Mouse (Mus musculus): ENCODE results near the gene Zfp668. TPM values are rescaled to one million over a fixed set of nuclear protein-coding genes. Genes with fewer than 3 reads are reported as not detected.

The Zfp668 gene
- polyA plus RNA-seq, 1 experiment from 2014 or later: 24.3 TPM

DNA sequence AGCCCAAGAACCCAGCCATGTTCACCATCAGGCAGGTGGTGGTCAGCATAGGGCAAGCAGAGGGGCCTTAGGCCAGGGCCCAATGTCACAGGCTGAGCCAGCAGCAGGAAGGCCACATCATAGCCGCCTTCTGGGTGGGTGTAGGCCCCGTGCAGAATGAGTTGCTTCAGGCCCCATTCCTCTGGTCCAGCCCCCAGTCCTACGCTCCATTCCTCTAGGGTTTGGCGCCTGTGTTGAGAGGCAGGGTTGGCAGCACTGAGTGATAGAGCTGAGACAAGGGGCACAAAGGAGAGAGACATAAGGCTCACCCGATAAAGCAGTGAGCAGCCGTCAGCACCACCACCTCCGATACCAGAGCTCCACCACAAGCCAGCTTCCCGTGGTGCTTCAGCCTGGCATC is 10.6 kb upstream of the Zfp668 start:
- 85% methylated on average over 8 of the region's 8 CpGs for WGBS
- H3K36me3 ChIP-seq (ENCODE audit: control insufficient read depth, insufficient read depth, low read length): peaks cover 38% of the 10 kb centered on the region
- H3K4me2 ChIP-seq: no peak overlapping the region
- H3K9me3 ChIP-seq (ENCODE audit: control insufficient read depth, low read length): no peaks in the 10 kb centered on the region
- no peak overlapping the region for H3K9ac ChIP-seq (ENCODE audit: low read length)
- DNase-seq (ENCODE audit: low spot score, missing footprints) (no peak), ATAC-seq (ENCODE audit: low FRiP score) (no peak)
- no peak overlapping the region for H3K4me3 ChIP-seq (ENCODE audit: low read depth, low read length)
- H3K27ac ChIP-seq (ENCODE audit: low read depth, low read length): no peak overlapping the region
- H3K27me3 ChIP-seq (ENCODE audit: control insufficient read depth, insufficient read depth, low read length): no peaks in the 10 kb centered on the region
- peaks cover 4% of the 10 kb centered on the region for H3K4me1 ChIP-seq (ENCODE audit: control insufficient read depth, insufficient read depth, low read length)

- H3K27ac ChIP-seq (ENCODE audit: low read depth, low read length): no peak overlapping the region
- 92% methylated on average over 6 of the region's 6 CpGs for WGBS
- H3K9me3 ChIP-seq (ENCODE audit: control insufficient read depth, low read length): no peaks in the 10 kb centered on the region
- peaks cover 4% of the 10 kb centered on the region for H3K4me1 ChIP-seq (ENCODE audit: control insufficient read depth, insufficient read depth, low read length)
- H3K27me3 ChIP-seq (ENCODE audit: control insufficient read depth, insufficient read depth, low read length): no peaks in the 10 kb centered on the region
- no peak overlapping the region for H3K4me2 ChIP-seq
- H3K36me3 ChIP-seq (ENCODE audit: control insufficient read depth, insufficient read depth, low read length): peaks cover 44% of the 10 kb centered on the region
- no peak overlapping the region for H3K9ac ChIP-seq (ENCODE audit: low read length)
- no peak overlapping the region for H3K4me3 ChIP-seq (ENCODE audit: low read depth, low read length)
- DNase-seq (ENCODE audit: low spot score, missing footprints): no peak
- no peak for ATAC-seq (ENCODE audit: low FRiP score)
Measured at GRCm38 (mm10) chr7:127886551-127886950, 9.9 kb upstream of the Zfp668 start.

DNA sequence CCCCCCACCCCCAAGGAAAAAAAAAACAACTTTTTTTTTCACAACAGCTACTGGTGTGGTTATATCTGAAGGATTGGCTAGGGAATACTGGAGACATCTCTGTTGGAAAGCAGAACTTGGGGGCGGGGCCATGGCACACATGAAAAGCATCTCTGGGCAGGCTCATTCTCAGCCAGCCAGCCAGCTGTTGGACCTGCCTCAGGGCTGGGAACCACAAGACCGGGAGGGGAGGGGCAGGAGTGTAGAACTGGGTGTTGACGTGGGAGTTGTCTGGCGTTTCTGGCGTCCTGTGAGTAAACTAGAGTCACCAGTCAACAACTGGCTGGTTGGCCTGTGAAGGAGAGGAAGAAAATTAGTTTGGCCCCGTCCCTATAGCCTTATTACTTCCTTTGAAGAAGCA is 9.3 kb upstream of the Zfp668 start:
- H3K36me3 ChIP-seq (ENCODE audit: control insufficient read depth, insufficient read depth, low read length): peaks cover 50% of the 10 kb centered on the region

GRCm38 (mm10) chr7:127880431-127880830 is 3.8 kb upstream of the Zfp668 start:
- H3K4me1 ChIP-seq (ENCODE audit: control insufficient read depth, insufficient read depth, low read length): peaks cover 11% of the 10 kb centered on the region
- H3K9ac ChIP-seq (ENCODE audit: low read length): no peak overlapping the region
- no peaks in the 10 kb centered on the region for H3K27me3 ChIP-seq (ENCODE audit: control insufficient read depth, insufficient read depth, low read length)
- WGBS: 91% methylated on average over 12 of the region's 12 CpGs
- ATAC-seq (ENCODE audit: low FRiP score) (no peak), DNase-seq (ENCODE audit: low spot score, missing footprints) (no peak)
- no peaks in the 10 kb centered on the region for H3K9me3 ChIP-seq (ENCODE audit: control insufficient read depth, low read length)
- no peak overlapping the region for H3K4me2 ChIP-seq
- no peak overlapping the region for H3K4me3 ChIP-seq (ENCODE audit: low read depth, low read length)
- H3K27ac ChIP-seq (ENCODE audit: low read depth, low read length): no peak overlapping the region
- peaks cover 52% of the 10 kb centered on the region for H3K36me3 ChIP-seq (ENCODE audit: control insufficient read depth, insufficient read depth, low read length)

More for the DNA sequence above, 9.3 kb upstream of the Zfp668 start:
- no peak overlapping the region for H3K4me2 ChIP-seq
- no peak overlapping the region for H3K9ac ChIP-seq (ENCODE audit: low read length)
- no peak for ATAC-seq (ENCODE audit: low FRiP score)
- H3K4me3 ChIP-seq (ENCODE audit: low read depth, low read length): no peak overlapping the region
- no peaks in the 10 kb centered on the region for H3K27me3 ChIP-seq (ENCODE audit: control insufficient read depth, insufficient read depth, low read length)
- peaks cover 4% of the 10 kb centered on the region for H3K4me1 ChIP-seq (ENCODE audit: control insufficient read depth, insufficient read depth, low read length)
- WGBS: 79% methylated on average over 6 of the region's 6 CpGs
- DNase-seq (ENCODE audit: low spot score, missing footprints): no peak
- H3K9me3 ChIP-seq (ENCODE audit: control insufficient read depth, low read length): no peaks in the 10 kb centered on the region
- H3K27ac ChIP-seq (ENCODE audit: low read depth, low read length): no peak overlapping the region

DNA sequence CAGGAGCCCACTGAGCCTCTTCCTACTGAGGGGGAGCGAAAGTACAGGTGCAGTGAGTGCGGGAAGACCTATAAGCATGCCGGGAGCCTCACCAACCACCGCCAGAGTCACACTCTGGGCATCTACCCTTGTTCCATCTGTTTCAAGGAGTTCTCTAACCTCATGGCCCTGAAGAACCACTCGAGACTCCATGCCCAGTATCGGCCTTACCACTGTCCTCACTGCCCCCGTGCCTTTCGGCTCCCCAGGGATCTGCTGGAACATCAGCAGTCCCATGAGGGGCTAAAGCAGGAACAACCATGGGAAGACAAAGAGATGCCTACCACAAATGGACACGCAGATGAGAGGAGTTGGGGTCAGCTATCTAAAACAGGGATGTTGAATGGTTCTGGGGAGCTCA is 2.7 kb upstream of the Zfp668 start:
- ATAC-seq (ENCODE audit: low FRiP score): no peak
- no peak overlapping the region for H3K27ac ChIP-seq (ENCODE audit: low read depth, low read length)
- peaks cover 46% of the 10 kb centered on the region for H3K36me3 ChIP-seq (ENCODE audit: control insufficient read depth, insufficient read depth, low read length)
- H3K27me3 ChIP-seq (ENCODE audit: control insufficient read depth, insufficient read depth, low read length): no peaks in the 10 kb centered on the region
- H3K9me3 ChIP-seq (ENCODE audit: control insufficient read depth, low read length): no peaks in the 10 kb centered on the region
- H3K4me2 ChIP-seq: no peak overlapping the region
- no peak for DNase-seq (ENCODE audit: low spot score, missing footprints)
- no peak overlapping the region for H3K9ac ChIP-seq (ENCODE audit: low read length)
- WGBS: 97% methylated on average over 9 of the region's 9 CpGs
- H3K4me1 ChIP-seq (ENCODE audit: control insufficient read depth, insufficient read depth, low read length): peaks cover 15% of the 10 kb centered on the region
- H3K4me3 ChIP-seq (ENCODE audit: low read depth, low read length): no peak overlapping the region

DNA sequence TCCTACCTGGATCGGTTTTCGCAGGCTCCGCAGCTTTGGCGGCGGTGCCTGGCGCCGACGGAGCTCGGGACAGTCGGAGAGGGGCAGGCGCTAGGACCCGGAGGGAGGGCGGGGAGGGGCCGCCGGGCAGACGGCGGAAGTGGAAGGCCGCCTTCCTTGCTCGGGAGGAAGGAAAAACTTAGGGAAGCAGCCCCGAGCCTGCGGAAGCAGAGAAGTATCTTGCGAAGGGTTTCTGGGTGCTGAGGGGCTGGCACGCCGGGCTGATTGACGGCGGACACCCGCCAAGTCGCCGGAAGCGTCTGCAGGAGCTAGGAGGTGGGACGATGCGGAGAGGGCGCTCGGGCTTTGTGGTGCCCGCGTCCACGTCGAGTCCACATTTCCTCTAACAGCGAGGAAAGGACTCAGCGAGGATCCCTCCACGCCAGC is 574 bp downstream of the Zfp668 start, which contains the start of gene Zfp646:
Gene Zfp646, plus strand, starts transcription at position 181 of the 426 bp plus-strand sequence.
- peaks cover 23% of the 10 kb centered on the region for H3K36me3 ChIP-seq (ENCODE audit: control insufficient read depth, insufficient read depth, low read length)
- peak within 1 kb of the TSS; percentile 69 for H3K4me2 ChIP-seq
- H3K4me3 ChIP-seq (ENCODE audit: low read depth, low read length): peak within 1 kb of the TSS; percentile 95
- H3K9ac ChIP-seq (ENCODE audit: low read length): peak within 1 kb of the TSS; percentile 99
- peaks cover 17% of the 10 kb centered on the region for H3K4me1 ChIP-seq (ENCODE audit: control insufficient read depth, insufficient read depth, low read length)
- WGBS: under 1% methylated on average over 41 of the region's 41 CpGs
- no peaks in the 10 kb centered on the region for H3K9me3 ChIP-seq (ENCODE audit: control insufficient read depth, low read length)
- peak within 1 kb of the TSS; percentile 99 for H3K27ac ChIP-seq (ENCODE audit: low read depth, low read length)
- no peaks in the 10 kb centered on the region for H3K27me3 ChIP-seq (ENCODE audit: control insufficient read depth, insufficient read depth, low read length)
- DNase-seq (ENCODE audit: low spot score, missing footprints) (peak; percentile 99), ATAC-seq (ENCODE audit: low FRiP score) (peak; percentile 89)

- peaks cover 20% of the 10 kb centered on the region for H3K36me3 ChIP-seq (ENCODE audit: control insufficient read depth, insufficient read depth, low read length)
- DNase-seq (ENCODE audit: low spot score, missing footprints) (peak; percentile 99), ATAC-seq (ENCODE audit: low FRiP score) (peak; percentile 97)
- WGBS: under 1% methylated on average over 43 of the region's 43 CpGs
- no peaks in the 10 kb centered on the region for H3K27me3 ChIP-seq (ENCODE audit: control insufficient read depth, insufficient read depth, low read length)
- peak overlapping the region; percentile 95 for H3K4me3 ChIP-seq (ENCODE audit: low read depth, low read length)
- H3K4me1 ChIP-seq (ENCODE audit: control insufficient read depth, insufficient read depth, low read length): peaks cover 17% of the 10 kb centered on the region
- peak overlapping the region; percentile 99 for H3K27ac ChIP-seq (ENCODE audit: low read depth, low read length)
- peak overlapping the region; percentile 69 for H3K4me2 ChIP-seq
- H3K9me3 ChIP-seq (ENCODE audit: control insufficient read depth, low read length): no peaks in the 10 kb centered on the region
- H3K9ac ChIP-seq (ENCODE audit: low read length): peak overlapping the region; percentile 99
Measured at GRCm38 (mm10) chr7:127875627-127876001, 1.0 kb downstream of the Zfp668 start.

- ATAC-seq (ENCODE audit: low FRiP score) (peak; percentile 40), DNase-seq (ENCODE audit: low spot score, missing footprints) (no peak)
- H3K9ac ChIP-seq (ENCODE audit: low read length): peak overlapping the region; percentile 99
- WGBS: 5% methylated on average over 20 of the region's 20 CpGs
- H3K4me1 ChIP-seq (ENCODE audit: control insufficient read depth, insufficient read depth, low read length): peaks cover 17% of the 10 kb centered on the region
- H3K27ac ChIP-seq (ENCODE audit: low read depth, low read length): peak overlapping the region; percentile 99
- H3K9me3 ChIP-seq (ENCODE audit: control insufficient read depth, low read length): no peaks in the 10 kb centered on the region
- H3K27me3 ChIP-seq (ENCODE audit: control insufficient read depth, insufficient read depth, low read length): no peaks in the 10 kb centered on the region
- H3K4me3 ChIP-seq (ENCODE audit: low read depth, low read length): peak overlapping the region; percentile 95
- peak overlapping the region; percentile 68 for H3K4me2 ChIP-seq
- peaks cover 14% of the 10 kb centered on the region for H3K36me3 ChIP-seq (ENCODE audit: control insufficient read depth, insufficient read depth, low read length)
Measured at GRCm38 (mm10) chr7:127874812-127875626, 1.6 kb downstream of the Zfp668 start.

GRCm38 (mm10) chr7:127870136-127870821 is 6.3 kb downstream of the Zfp668 start:
- Histone ChIP-seq H3K9ac (ENCODE audit: low read length) (no peak overlapping the region), H3K36me3 (ENCODE audit: control insufficient read depth, insufficient read depth, low read length) (peaks cover 17% of the 10 kb centered on the region; the same call in 1 of the 2 replicates)
- no peak for ATAC-seq (ENCODE audit: low FRiP score)

More at GRCm38 (mm10) chr7:127870136-127870821, 6.3 kb downstream of the Zfp668 start:
- 80% methylated on average over 5 of the region's 5 CpGs for WGBS
- H3K27ac ChIP-seq (ENCODE audit: low read depth, low read length): no peak overlapping the region
- H3K4me2 ChIP-seq: no peak overlapping the region
- H3K9me3 ChIP-seq (ENCODE audit: control insufficient read depth, low read length): no peaks in the 10 kb centered on the region
- DNase-seq (ENCODE audit: low spot score, missing footprints): no peak
- H3K27me3 ChIP-seq (ENCODE audit: control insufficient read depth, insufficient read depth, low read length): no peaks in the 10 kb centered on the region
- peaks cover 10% of the 10 kb centered on the region for H3K4me1 ChIP-seq (ENCODE audit: control insufficient read depth, insufficient read depth, low read length)
- H3K4me3 ChIP-seq (ENCODE audit: low read depth, low read length): no peak overlapping the region

All from midbrain, embryonic 11.5 days (tissue).